ENCODE assay signal across 8 mouse cellular contexts in the genomic region with DNA sequence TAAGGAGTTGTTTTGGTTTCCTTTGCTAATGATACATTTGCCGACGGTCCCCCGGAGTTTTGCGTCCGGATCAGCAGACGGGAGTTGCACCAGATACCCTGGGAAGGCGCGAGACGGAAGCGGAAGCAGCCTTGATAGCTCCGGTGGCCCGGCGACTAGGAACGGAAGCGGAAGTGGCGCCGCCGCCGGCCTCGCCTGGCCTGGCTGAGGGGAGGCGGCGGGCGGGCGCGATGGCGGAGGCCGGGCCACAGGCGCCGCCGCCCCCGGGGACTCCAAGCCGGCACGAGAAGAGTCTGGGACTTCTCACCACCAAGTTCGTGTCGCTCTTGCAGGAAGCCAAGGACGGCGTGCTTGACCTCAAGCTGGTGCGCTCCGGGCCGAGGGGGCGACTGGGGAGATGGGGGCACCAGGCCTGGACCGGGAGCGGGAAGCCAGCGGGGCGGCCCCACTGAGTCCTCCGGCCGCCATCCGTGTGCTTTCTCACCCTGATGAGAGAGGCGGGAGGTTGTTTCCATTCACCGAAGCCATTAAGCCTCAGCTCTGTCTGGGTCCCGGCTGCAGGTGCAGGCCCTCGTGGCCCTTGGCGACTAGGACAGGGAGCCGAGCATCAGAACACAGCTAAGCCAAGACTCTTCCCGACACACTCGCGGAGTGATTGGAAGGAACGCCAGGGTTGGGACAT. TPM values are rescaled to one million over a fixed set of nuclear protein-coding genes. Genes with fewer than 3 reads are reported as not detected.
DNase-seq lines count a peak whose midpoint lies in the region; ATAC-seq lines count a peak whose summit lies in the region.

A gene (plus strand): TSS at position 153 of the 682 bp plus-strand sequence.

- H3K4me1 ChIP-seq in heart, embryonic 13.5 days: peaks cover 33% of the 10 kb centered on the region
- peaks cover 59% of the 10 kb centered on the region for H3K4me1 ChIP-seq in liver, embryonic 12.5 days
- H3K4me1 ChIP-seq in stomach, embryonic 15.5 days: peaks cover 20% of the 10 kb centered on the region

- no peaks in the 10 kb centered on the region for H3K9me3 ChIP-seq in heart, embryonic 13.5 days
- H3K9me3 ChIP-seq in liver, embryonic 12.5 days (replicated peaks): no peaks in the 10 kb centered on the region
- no peaks in the 10 kb centered on the region for H3K9me3 ChIP-seq in stomach, embryonic 15.5 days

- H3K9ac ChIP-seq in heart, embryonic 13.5 days: peak within 1 kb of the TSS; percentile 97
- peak within 1 kb of the TSS; percentile 97 for H3K9ac ChIP-seq in liver, embryonic 12.5 days
- H3K9ac ChIP-seq in stomach, embryonic 15.5 days: peak within 1 kb of the TSS; percentile 83

- peak within 1 kb of the TSS; percentile 100 for H3K4me3 ChIP-seq in heart, embryonic 13.5 days
- H3K4me3 ChIP-seq in liver, embryonic 12.5 days: peak within 1 kb of the TSS; percentile 97
- peak within 1 kb of the TSS; percentile 80 for H3K4me3 ChIP-seq in stomach, embryonic 15.5 days (replicated peaks)

- H3K27me3 ChIP-seq in heart, embryonic 13.5 days (replicated peaks): peaks cover 25% of the 10 kb centered on the region
- no peaks in the 10 kb centered on the region for H3K27me3 ChIP-seq in liver, embryonic 12.5 days (replicated peaks)
- H3K27me3 ChIP-seq in stomach, embryonic 15.5 days (replicated peaks): no peaks in the 10 kb centered on the region

- peak; percentile 92 for DNase-seq in CD4-positive, CD25-positive, alpha-beta regulatory T cell, adult 2 months (ENCODE audit: low read depth, low spot score)
- DNase-seq in brain, embryonic 18.5 days (ENCODE audit: low read depth, low spot score): peak; percentile 74
- peak; percentile 96 for DNase-seq in kidney, postnatal 10 days
- peak; percentile 81 to 87 for DNase-seq in natural killer cell, adult 2 months (ENCODE audit: low spot score in 2 of 2)

- under 1% methylated on average over 58 of the region's 58 CpGs for WGBS in heart, embryonic 13.5 days
- under 1% methylated on average over 57 of the region's 58 CpGs for WGBS in liver, embryonic 12.5 days (ENCODE audit: insufficient replicate concordance)
- under 1% methylated on average over 58 of the region's 58 CpGs for WGBS in stomach, embryonic 15.5 days

- ATAC-seq in erythroid progenitor cell, adult 5-6 weeks (replicated peaks; ENCODE audit: low FRiP score, poor library complexity, severe bottlenecking): peak; percentile 77
- ATAC-seq in heart, embryonic 13.5 days (ENCODE audit: extremely low read depth, insufficient number of reproducible peaks, low FRiP score, low TSS enrichment): peak; percentile 58; the same call in 1 of the 2 replicates
- ATAC-seq in liver, embryonic 12.5 days: peak; percentile 76
- peak; percentile 86; the same call in 1 of the 2 replicates for ATAC-seq in stomach, embryonic 15.5 days (ENCODE audit: insufficient read depth, low FRiP score, low read depth)

- peak within 1 kb of the TSS; percentile 98 for H3K4me2 ChIP-seq in heart, embryonic 13.5 days
- H3K4me2 ChIP-seq in liver, embryonic 12.5 days: peak within 1 kb of the TSS; percentile 79
- H3K4me2 ChIP-seq in stomach, embryonic 15.5 days: peak within 1 kb of the TSS; percentile 72

- peaks cover 41% of the 10 kb centered on the region for H3K36me3 ChIP-seq in heart, embryonic 13.5 days
- peaks cover 45% of the 10 kb centered on the region for H3K36me3 ChIP-seq in liver, embryonic 12.5 days
- H3K36me3 ChIP-seq in stomach, embryonic 15.5 days: peaks cover 21% of the 10 kb centered on the region

- H3K27ac ChIP-seq in heart, embryonic 13.5 days (replicated peaks): peak within 1 kb of the TSS; percentile 75
- H3K27ac ChIP-seq in liver, embryonic 12.5 days: peak within 1 kb of the TSS; percentile 93
- H3K27ac ChIP-seq in stomach, embryonic 15.5 days: peak within 1 kb of the TSS; percentile 49

RNA-seq across cellular contexts. Expression of the gene that starts here (rescaled TPM):
- 632 and 674 TPM in 2 replicates for total RNA-seq in erythroid progenitor cell, adult 5-6 weeks (2015; ENCODE audit: low replicate concordance)
- total RNA-seq in erythroid progenitor cell, adult 5-6 weeks (2017; ENCODE audit: low replicate concordance): 268 and 326 TPM in 2 replicates
- polyA plus RNA-seq in heart, embryonic 13.5 days (2015; fragmentation: Nextera tagmentation; extraction: Ambion mirVana): 58.7 and 59.3 TPM in 2 replicates
- polyA plus RNA-seq in liver, embryonic 12.5 days (2016; fragmentation: Nextera tagmentation; extraction: Ambion mirVana): 239 TPM in 2 replicates
- 80.4 and 83.1 TPM in 2 replicates for polyA plus RNA-seq in stomach, embryonic 15.5 days (2015; fragmentation: Nextera tagmentation; extraction: Ambion mirVana)

Comparison
In these comparisons a context has a peak if more than half of its experiments do, and no peak if none do; other contexts are left out.
1. Peak in every context shown above with its lines: DNase-seq, ATAC-seq, H3K4me3 ChIP-seq and H3K27ac ChIP-seq.